Mouse (Mus musculus) myocyte (in vitro differentiated cells): ENCODE results near the gene Col6a1. TPM values are rescaled to one million over a fixed set of nuclear protein-coding genes. Genes with fewer than 3 reads are reported as not detected.
A peak's percentile ranks its signal among the peaks of the same experiment; 100 is the strongest.

Source experiments
- H3K27me3 ChIP-seq: one replicate; pipeline ENCODE4 v1.6.1; 2011; ENCODE audit not compliant: control insufficient read depth, insufficient read depth, insufficient read length
- H3K36me3 ChIP-seq: one replicate; pipeline ENCODE4 v1.6.1; 2011; ENCODE audit not compliant: control insufficient read depth, insufficient read depth
- H3K4me2 ChIP-seq: one replicate; pipeline ENCODE4 v1.6.1; 2011; ENCODE audit warnings: low read depth, control low read depth
- H3K4me3 ChIP-seq: one replicate; pipeline ENCODE4 v1.5.1; 2011; ENCODE audit warnings: mild to moderate bottlenecking, control low read depth, moderate library complexity
- H3K79me2 ChIP-seq: one replicate; pipeline ENCODE4 v1.6.1; 2011; ENCODE audit not compliant: control insufficient read depth, insufficient read depth
- H3ac ChIP-seq: one replicate; pipeline ENCODE4 v1.6.1; 2011; ENCODE audit not compliant: control insufficient read depth, insufficient read length
- CEBPB ChIP-seq: IDR thresholded peaks from 2 replicates; pipeline ENCODE4 v1.6.1; 2011; ENCODE audit warnings: mild to moderate bottlenecking, moderate library complexity; ENCODE audit not compliant: poor library complexity, insufficient read depth, severe bottlenecking
- E2F4 ChIP-seq: IDR thresholded peaks from one replicate; pipeline ENCODE4 v1.6.1; 2011; ENCODE audit warnings: mild to moderate bottlenecking, control low read depth, moderate library complexity; ENCODE audit not compliant: insufficient read depth
- MAX ChIP-seq: IDR thresholded peaks from one replicate; pipeline ENCODE4 v1.6.1; 2011; ENCODE audit warnings: low read depth, mild to moderate bottlenecking, control low read depth
- MYOD1 ChIP-seq, 3 experiments: IDR thresholded peaks; one replicate each; pipeline ENCODE4 v1.6.1; 2011; ENCODE audit warnings: control low read depth in 2 of 3, low read depth in 2 of 3, mild to moderate bottlenecking in 2 of 3, moderate library complexity in 1 of 3; ENCODE audit not compliant: insufficient read length in 2 of 3, control insufficient read depth in 1 of 3
- MYOG ChIP-seq, 3 experiments: IDR thresholded peaks; one replicate each; pipeline ENCODE4 v1.6.1; 2011; ENCODE audit warnings: control low read depth in 2 of 3, low read depth in 2 of 3, mild to moderate bottlenecking in 2 of 3; ENCODE audit not compliant: insufficient read length in 2 of 3, control insufficient read depth in 1 of 3, insufficient read depth in 1 of 3
- POLR2A ChIP-seq: IDR thresholded peaks from one replicate; pipeline ENCODE4 v1.6.1; 2011; ENCODE audit warnings: low read depth, mild to moderate bottlenecking, control low read depth, moderate library complexity; ENCODE audit not compliant: insufficient read length
- POLR2AphosphoS2 ChIP-seq: IDR thresholded peaks from one replicate; pipeline ENCODE4 v1.6.1; 2011; ENCODE audit warnings: low read depth, control low read depth; ENCODE audit not compliant: insufficient read length
- REST ChIP-seq: IDR thresholded peaks from one replicate; pipeline ENCODE4 v1.6.1; 2011; ENCODE audit warnings: mild to moderate bottlenecking, control low read depth, moderate library complexity; ENCODE audit not compliant: insufficient read depth, insufficient read length
- SRF ChIP-seq: IDR thresholded peaks from one replicate; pipeline ENCODE4 v1.6.1; 2011; ENCODE audit warnings: low read depth; ENCODE audit not compliant: control insufficient read depth, insufficient read length
- TCF12 ChIP-seq: IDR thresholded peaks from one replicate; pipeline ENCODE4 v1.6.1; 2011; ENCODE audit warnings: mild to moderate bottlenecking, control low read depth; ENCODE audit not compliant: poor library complexity, insufficient read depth, severe bottlenecking
- TCF3 ChIP-seq: IDR thresholded peaks from one replicate; pipeline ENCODE4 v1.6.1; 2011; ENCODE audit warnings: low read depth, control low read depth; ENCODE audit not compliant: insufficient read length
- USF1 ChIP-seq: IDR thresholded peaks from one replicate; pipeline ENCODE4 v1.6.1; 2011; ENCODE audit warnings: low read depth, mild to moderate bottlenecking, control low read depth, moderate library complexity
- polyA plus RNA-seq: library from polyadenylated mRNA; unstranded; fragments of >200 nt; fragmentation: generic; extraction: Trizol; gene quantifications from one replicate; pipeline ENCODE4 v1.2.1, GENCODE M21; 2012; ENCODE audit warnings: missing spikeins

The Col6a1 gene
- polyA plus RNA-seq = 144 TPM

GRCm38 (mm10) chr10:76725682-76726285 is at the start of gene Col6a1:
TSS of gene Col6a1 (minus strand) at chr10:76726168.
- Histone ChIP-seq H3K4me2 (peak within 1 kb of the TSS; percentile 80), H3K79me2 (no peaks in the 10 kb centered on the region), H3K36me3 (no peaks in the 10 kb centered on the region), H3K27me3 (no peaks in the 10 kb centered on the region), H3K4me3 (peak within 1 kb of the TSS; percentile 32), H3ac (no peak within 1 kb of the TSS)
- TF ChIP-seq POLR2A (peak; percentile 60), POLR2AphosphoS2 (peak; percentile 45), E2F4 (no peak), MYOG (IDR thresholded peaks at IDR 0.05; ENCODE audit: control insufficient read depth in 1 of 3, insufficient read depth in 1 of 3, insufficient read length in 2 of 3, low read depth in 2 of 3) (no peak)

GRCm38 (mm10) chr10:76771624-76772023 is 45.7 kb upstream of the Col6a1 start:
- Histone ChIP-seq H3K27me3 (no peaks in the 10 kb centered on the region), H3K36me3 (no peaks in the 10 kb centered on the region), H3K79me2 (no peaks in the 10 kb centered on the region), H3K4me2 (no peak overlapping the region), H3K4me3 (no peak overlapping the region), H3ac (no peak overlapping the region)
- TF ChIP-seq SRF (no peak), MYOD1 (IDR thresholded peaks at IDR 0.05; ENCODE audit: control insufficient read depth in 1 of 3, insufficient read length in 2 of 3, low read depth in 2 of 3) (no peak), CEBPB (no peak), TCF3 (no peak), MAX (no peak), POLR2AphosphoS2 (no peak)

- TF ChIP-seq POLR2AphosphoS2 = no peak
- no peak for TF ChIP-seq POLR2A
- TF ChIP-seq MYOG (IDR thresholded peaks at IDR 0.05; ENCODE audit: control insufficient read depth in 1 of 3, insufficient read depth in 1 of 3, insufficient read length in 2 of 3, low read depth in 2 of 3) = no peak
- no peak for TF ChIP-seq TCF12
- no peak for TF ChIP-seq USF1
- TF ChIP-seq E2F4 = no peak
- no peak for TF ChIP-seq MAX
- no peak for TF ChIP-seq CEBPB
- no peak for TF ChIP-seq REST
- TF ChIP-seq MYOD1 (IDR thresholded peaks at IDR 0.05; ENCODE audit: control insufficient read depth in 1 of 3, insufficient read length in 2 of 3, low read depth in 2 of 3) = no peak
- no peak for TF ChIP-seq TCF3
- no peak for TF ChIP-seq SRF
- H3K27me3 ChIP-seq = no peaks in the 10 kb centered on the region
- H3K36me3 ChIP-seq = no peaks in the 10 kb centered on the region
- no peak overlapping the region for H3ac ChIP-seq
- no peaks in the 10 kb centered on the region for H3K79me2 ChIP-seq
- no peak overlapping the region for H3K4me2 ChIP-seq
- no peak overlapping the region for H3K4me3 ChIP-seq
Measured at GRCm38 (mm10) chr10:76771086-76771485, 45.1 kb upstream of the Col6a1 start.

GRCm38 (mm10) chr10:76769581-76769980 is 43.6 kb upstream of the Col6a1 start:
- Histone ChIP-seq H3K27me3 (no peaks in the 10 kb centered on the region), H3ac (no peak overlapping the region), H3K36me3 (no peaks in the 10 kb centered on the region), H3K4me2 (no peak overlapping the region), H3K4me3 (no peak overlapping the region), H3K79me2 (no peaks in the 10 kb centered on the region)
- TF ChIP-seq USF1 = no peak
- no peak for TF ChIP-seq REST
- no peak for TF ChIP-seq MYOD1 (IDR thresholded peaks at IDR 0.05; ENCODE audit: control insufficient read depth in 1 of 3, insufficient read length in 2 of 3, low read depth in 2 of 3)
- no peak for TF ChIP-seq SRF
- TF ChIP-seq TCF3 = no peak
- TF ChIP-seq E2F4 = no peak
- TF ChIP-seq POLR2A = no peak
- no peak for TF ChIP-seq MAX
- TF ChIP-seq CEBPB = no peak
- TF ChIP-seq TCF12 = no peak
- no peak for TF ChIP-seq MYOG (IDR thresholded peaks at IDR 0.05; ENCODE audit: control insufficient read depth in 1 of 3, insufficient read depth in 1 of 3, insufficient read length in 2 of 3, low read depth in 2 of 3)
- TF ChIP-seq POLR2AphosphoS2 = no peak

GRCm38 (mm10) chr10:76766196-76766595 is 40.2 kb upstream of the Col6a1 start:
- Histone ChIP-seq H3K4me3 (no peak overlapping the region), H3K27me3 (no peaks in the 10 kb centered on the region), H3K79me2 (no peaks in the 10 kb centered on the region), H3K36me3 (no peaks in the 10 kb centered on the region), H3ac (no peak overlapping the region), H3K4me2 (no peak overlapping the region)
- TF ChIP-seq MYOG (IDR thresholded peaks at IDR 0.05; ENCODE audit: control insufficient read depth in 1 of 3, insufficient read depth in 1 of 3, insufficient read length in 2 of 3, low read depth in 2 of 3) (no peak), USF1 (no peak), TCF12 (no peak), E2F4 (no peak), REST (no peak), SRF (no peak), CEBPB (no peak), MYOD1 (IDR thresholded peaks at IDR 0.05; ENCODE audit: control insufficient read depth in 1 of 3, insufficient read length in 2 of 3, low read depth in 2 of 3) (no peak), TCF3 (no peak), POLR2A (no peak), POLR2AphosphoS2 (no peak), MAX (no peak)
